Mouse (Mus musculus): ENCODE measurements around the gene Socs7.

Socs7 gene

DNA sequence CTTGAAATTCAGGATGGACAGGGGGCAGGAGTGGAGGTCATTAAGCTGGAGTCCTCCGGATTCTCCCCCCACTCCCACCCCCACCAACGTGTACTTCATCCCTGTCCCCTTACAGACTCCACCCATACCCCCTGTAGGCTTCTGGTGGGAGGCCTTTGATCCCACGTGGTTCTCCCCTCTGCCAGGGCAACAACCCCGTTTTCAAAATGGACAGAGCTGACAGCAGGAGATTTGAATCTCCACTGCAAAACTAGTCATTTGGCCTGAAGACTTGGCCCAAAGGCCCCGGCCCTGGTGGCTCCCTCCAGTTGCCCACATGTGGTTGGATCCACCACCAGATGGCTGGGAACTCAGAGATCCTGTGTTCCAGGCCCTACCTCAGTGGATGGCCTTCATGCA is 54.3 kb downstream of the Socs7 start:
- no peak for DNase-seq (ENCODE audit: low read depth, low spot score)

DNA sequence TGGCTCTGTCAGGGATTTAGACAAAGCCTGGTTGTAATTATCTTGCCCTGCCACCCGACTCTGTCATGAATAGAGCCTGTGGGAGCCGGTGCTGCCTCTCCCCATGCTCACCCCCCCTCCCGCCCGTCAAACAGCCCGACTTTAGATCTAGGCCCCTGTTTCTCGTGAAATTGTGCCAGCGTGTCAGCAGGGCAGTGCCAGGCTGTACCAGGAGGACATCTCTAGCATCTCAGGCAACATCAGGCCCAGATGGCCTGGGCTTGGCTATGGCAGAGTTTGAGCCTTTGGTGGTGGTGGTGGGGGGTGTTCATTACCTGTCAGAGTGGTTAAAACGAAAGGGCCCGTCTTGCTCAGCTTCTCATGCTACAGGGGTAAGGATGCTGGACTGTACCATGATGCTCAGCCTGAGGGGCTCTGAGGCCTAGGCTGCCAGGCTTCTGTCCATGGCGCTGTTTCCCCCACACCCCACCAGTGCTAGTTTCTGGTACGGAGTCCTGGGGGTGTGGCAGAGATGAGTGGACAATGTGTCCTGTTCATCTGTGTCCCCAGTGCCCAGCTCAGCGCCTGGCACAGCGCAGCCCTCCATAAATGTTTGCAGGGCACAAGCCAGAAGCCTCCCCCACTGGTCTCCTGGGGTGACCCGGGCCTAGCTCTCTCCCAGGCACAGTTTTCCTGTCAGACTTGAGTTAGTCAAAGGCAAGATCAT is 56.6 kb downstream of the Socs7 start:
- DNase-seq (ENCODE audit: low read depth, low spot score): no peak

DNA sequence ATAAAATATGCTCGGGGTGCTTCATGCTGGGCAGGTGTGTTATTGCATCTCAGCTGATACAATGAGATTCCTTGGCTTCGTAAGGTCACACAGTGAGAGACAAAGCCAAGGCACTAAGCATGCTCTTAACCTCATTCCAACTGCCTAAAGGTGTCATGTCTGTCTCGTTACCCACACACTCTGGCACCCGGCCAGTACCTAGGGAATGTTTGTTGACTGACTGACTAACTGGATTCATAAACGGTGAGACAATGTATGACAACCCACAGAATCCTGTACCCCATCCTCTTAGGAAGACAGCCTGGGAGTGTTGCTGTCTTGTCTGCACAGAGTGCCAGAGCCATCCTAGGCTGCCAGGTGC is 57.2 kb downstream of the Socs7 start:
- DNase-seq (ENCODE audit: low read depth, low spot score): no peak

DNA sequence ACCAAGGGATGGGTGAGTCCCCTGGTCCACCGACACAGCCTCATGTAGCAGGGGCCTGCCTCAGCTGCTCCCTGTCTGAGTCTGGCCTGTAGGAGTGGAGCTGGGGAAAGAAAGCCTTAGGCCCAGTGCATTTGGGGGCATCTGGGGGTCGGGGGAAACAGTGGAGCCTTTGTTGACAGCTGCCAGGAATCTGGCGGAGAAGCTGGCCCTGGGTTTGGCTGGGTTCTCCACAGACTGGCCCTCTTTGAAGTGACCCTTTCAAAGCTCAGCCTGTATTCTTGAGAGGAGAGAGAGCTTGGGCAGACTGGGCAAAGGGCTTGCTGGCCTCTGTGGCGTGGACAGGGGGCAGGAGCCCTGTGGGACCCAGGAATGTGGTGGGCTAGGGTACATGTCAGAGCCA is 60.2 kb downstream of the Socs7 start:
- DNase-seq (ENCODE audit: low read depth, low spot score): no peak

DNA sequence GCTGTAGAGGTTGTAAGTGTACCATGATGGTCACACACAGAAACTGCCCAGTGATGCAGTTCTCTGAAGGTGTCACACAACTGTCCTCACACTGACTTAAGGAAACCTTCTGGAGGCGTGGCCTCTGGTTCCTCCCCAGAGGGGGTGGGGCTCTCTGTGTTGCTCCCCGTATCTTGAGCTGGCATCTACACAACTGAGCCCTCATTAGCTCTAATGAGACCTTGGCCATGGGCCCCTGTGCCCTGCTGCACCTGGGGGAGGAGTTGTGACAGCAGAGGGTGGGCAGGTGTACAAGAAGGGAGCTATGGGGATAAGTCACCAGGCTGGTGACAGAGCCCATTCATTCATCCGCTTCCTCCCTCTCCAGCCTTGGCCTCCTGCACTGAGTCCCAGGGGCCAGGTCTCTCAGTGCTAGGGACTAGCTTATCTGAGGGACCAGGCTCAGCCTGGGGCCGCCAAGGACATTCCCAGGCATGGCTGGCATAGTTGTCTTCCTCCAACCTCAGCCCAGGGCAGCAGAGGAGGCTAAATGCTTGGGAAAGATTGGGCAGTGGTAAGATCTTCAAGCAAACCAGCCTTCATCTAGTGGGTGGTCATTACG is 61.8 kb downstream of the Socs7 start:
- DNase-seq (ENCODE audit: low read depth, low spot score): no peak

DNA sequence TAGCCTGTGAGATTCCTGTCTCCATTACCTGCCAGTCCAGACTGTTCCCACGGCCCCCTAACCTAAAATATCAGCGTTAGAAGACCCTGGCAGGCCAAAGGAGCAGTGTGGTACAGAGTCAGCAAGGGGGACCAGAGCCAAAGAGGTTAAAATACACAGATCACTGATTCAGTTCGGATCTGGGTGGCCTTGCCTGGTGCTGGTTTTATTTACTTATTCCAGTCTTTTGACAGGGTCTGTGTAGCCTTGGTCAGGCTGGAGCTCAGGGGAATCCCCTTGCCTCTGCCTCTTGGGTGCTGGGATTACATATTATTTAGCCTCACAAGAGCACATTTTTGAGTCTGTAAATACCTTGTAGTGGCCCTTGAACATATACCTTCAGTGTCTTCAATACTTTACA is 62.5 kb downstream of the Socs7 start:
- DNase-seq (ENCODE audit: low read depth, low spot score): no peak

DNA sequence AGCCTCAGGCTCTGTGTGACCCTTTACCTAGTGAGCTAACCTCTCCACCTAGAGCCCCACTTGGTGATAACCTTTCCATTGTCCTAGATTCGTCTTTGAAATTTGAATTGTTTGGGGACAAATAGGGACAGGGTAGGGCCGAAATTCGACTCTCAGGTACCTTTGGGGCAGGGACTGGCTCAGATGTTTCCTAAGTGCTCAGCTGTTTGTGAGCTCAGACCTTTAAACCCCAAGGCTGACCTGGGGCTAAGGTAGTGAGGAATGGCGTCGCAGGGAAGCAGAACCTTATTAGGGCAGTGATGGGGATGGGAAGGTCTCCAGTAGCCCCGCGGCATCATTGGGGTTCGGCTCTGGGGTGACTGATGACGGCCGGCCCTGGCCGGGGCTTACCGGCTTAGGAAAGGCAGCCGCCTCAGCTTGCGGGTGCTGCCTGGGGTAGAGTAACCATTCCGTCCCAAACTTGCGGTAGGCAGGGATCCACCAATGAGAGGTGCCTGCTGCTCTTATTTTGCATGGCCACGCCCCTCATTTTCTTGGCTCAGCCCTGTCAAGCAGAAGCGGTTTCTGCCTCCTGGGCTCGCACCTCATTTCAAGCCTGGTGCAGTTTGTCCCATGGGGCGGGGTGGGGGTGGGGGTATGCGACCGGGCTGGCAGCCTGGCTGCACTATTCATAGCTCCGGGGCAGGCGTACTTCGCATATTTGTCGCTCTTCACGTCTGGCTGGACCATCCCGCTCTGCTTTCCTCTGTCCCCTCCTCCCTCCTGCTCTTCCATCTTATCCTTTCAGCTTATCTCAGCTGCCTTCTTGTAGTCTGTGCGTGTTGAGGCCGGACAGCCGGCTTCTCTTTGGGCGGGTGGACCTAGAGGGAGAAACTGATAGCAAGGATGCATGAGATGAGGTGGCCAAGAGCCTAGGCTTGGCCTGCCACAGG is 65.7 kb downstream of the Socs7 start:
- DNase-seq (ENCODE audit: low read depth, low spot score): no peak

DNA sequence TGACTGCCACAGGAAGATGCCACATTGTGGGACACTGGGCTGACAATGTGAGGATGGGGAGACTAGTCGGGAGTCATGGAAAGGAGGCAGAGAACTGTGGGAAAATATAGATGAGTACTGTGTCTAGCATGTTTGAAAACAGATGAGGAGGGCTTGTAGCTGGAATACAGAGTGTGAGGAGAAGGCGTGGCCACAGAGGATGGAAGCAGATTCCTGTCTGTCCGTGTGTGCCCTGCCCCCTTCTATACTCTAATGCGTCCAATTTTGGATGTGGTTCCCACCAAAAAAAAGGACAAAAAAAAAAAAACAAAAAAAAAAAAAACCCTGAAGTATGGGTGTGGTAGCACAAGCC is 66.4 kb downstream of the Socs7 start:
- no peak for DNase-seq (ENCODE audit: low read depth, low spot score)

DNA sequence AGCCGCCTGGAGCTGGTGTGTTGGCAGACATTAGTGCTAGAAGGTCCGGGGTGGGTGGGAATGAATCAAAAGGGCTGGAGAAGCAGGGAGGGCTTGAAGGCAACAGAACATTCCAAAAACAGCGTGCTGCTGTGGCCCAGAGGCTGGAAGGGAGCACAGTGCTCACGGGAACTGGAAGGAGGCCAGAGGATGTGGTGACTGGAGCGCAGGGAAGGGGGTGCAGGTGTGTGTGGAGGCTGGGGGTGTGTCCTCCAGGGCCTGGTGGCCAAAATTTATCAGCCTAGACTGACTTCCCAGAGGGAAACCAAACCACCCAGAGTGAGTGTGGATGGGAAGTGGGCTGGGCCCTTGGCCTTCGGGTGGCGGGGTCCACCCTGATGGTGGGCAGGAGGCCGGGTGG is 67.3 kb downstream of the Socs7 start:
- DNase-seq (ENCODE audit: low read depth, low spot score): no peak

DNA sequence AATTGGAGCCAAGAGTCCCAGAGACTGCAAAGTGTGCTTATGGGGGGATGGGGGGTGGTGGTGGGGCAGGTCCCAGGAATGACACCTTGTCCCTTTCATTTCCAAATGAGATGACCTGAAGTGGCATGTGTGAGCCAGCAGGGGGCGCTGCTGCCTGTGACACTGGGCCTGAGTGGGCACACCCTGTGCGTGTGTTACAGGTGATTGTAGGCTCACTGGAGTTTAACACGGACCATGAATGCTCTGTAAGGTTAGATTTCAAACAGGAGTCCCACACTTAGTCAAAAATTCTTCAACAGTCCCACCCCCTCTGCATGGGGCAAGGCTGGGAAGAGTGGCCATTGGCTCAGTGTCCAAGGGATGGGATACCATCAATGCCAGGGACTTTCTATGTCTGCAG is 69.7 kb downstream of the Socs7 start:
- DNase-seq (ENCODE audit: low read depth, low spot score): no peak

DNA sequence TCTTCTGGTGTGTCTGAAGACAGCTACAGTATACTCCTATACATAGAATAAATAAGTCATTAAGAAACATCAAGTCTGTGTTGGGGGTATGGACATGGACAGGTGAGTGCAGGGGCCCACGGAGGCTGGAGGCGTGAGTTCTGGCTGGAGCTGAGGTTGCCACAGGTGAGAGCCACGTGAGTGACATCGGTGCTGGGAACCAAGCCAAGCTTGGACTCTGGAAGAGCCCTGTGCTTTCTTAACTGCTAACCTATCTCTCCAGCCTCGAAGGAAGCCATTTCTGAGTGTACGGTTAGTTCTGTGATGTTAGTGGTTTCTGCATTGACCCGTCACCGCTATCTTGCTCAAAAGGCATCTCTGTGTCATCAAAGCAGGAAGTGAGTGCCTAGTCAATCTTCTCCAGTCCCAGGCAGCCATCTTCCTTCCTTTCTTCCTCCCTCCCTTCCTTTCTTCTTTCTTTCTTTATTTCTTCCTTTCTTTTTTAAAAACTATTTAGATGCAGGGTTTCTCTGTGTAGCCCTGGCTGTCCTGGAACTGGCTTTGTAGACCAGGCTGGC is 70.7 kb downstream of the Socs7 start:
- no peak for DNase-seq (ENCODE audit: low read depth, low spot score)

DNA sequence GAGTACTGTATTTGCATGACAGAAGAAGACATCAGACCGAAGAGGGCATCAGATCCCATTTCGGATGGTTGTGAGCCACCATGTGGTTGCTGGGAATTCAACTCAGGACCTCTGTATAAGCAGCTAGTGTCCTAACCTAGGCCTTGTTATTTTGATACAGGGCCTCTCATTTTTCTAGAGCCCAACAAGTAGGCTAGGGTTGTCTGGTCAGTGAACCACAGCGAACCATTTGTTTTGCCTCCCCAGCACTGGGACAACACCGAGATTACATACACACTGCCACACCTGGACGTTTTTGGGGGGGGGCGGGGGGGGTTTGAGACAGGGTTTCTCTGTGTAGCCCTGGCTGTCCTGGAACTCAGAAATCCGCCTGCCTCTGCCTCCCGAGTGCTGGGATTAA is 71.8 kb downstream of the Socs7 start:
- no peak for DNase-seq (ENCODE audit: low read depth, low spot score)

DNA sequence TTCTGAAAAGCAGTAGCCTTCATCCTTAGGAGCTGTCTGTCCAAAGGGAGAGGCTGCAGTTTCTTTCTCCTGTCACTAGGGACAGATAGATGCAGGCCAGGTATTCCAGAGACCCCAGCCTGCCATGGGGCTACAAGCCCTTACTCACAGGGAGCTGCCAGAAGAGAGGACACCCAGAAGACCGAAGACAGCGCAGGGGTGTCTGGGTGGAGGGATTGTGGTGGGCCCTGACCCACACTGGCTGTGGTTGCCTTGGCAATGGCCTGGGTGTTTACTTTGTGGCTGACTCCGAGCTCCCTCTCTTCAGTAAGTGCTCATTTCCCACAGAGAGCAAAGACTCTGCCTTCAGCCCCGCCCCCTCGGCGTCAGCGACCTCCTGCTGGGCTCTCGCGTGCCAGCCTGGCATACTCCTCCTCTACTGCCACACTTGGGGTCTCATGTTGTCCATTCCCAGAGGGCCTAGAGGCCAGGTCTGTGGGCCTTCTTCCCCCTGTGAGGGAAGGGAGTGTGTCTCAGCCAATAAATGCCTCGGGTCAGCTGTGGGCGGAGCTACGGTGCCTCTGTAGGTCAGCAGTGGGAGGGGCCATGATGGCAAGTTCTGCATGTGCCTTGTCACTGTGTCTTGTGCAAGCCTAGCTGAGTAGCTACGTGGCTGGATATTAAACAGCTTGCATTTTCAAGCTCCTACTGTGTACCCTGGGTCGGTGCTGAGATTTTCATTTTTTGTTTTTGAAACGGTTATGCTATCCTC is 72.5 kb downstream of the Socs7 start:
- no peak for DNase-seq (ENCODE audit: low read depth, low spot score)

DNA sequence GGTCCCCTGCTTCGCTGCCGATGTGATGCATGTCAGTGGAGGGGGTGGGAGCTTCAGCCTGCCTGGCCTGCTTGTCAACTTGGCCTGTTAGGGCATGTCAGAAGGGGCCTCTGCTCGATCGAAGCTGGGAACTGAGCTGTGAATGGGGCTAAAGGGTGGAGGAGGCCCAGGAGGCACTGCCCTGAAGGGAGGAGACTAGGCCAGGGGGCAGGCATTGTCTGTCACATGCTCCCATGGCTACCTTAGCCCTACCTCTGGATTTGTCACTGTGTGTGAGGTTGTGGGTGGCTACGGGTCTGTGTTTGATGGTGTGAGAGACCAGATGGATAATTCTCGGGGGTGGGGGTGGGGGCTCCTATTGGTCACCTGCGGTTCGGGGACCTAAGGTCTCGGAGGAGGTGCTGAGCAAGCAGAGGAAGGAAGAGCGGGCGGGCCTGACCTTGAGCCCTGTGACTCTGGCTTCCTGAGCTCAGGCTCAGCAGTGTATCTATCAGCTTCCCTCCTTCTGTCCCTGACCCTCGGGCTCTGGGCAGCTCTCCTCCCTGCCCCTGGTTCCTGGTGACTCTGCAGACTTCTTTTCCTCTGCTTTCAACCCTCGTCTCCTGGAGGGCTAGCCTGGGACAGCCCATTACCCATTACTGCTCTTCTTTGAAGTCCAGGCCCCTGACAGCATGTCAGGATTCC is 73.6 kb downstream of the Socs7 start:
- DNase-seq (ENCODE audit: low read depth, low spot score): no peak

DNA sequence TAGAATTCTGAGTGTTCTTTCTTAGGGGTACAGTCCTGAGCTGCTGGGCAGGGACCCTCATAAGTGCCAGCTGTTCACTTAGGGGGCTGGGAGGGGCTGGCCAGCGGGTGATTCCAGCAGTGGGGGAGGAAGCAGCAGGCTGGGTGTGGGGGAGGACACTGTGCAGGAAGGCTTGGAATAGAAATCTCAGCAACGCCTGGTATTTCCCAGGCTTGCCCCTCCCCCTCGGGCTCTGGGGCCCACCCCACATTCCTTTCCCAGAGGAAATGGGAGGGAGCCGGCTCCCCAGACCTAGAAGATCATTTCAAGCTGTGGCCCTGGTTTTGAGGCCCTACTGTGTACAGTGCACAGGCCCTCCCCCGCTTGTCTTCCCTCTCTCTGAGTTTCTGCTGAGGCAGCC is 75.4 kb downstream of the Socs7 start:
- no peak for DNase-seq (ENCODE audit: low read depth, low spot score)

DNA sequence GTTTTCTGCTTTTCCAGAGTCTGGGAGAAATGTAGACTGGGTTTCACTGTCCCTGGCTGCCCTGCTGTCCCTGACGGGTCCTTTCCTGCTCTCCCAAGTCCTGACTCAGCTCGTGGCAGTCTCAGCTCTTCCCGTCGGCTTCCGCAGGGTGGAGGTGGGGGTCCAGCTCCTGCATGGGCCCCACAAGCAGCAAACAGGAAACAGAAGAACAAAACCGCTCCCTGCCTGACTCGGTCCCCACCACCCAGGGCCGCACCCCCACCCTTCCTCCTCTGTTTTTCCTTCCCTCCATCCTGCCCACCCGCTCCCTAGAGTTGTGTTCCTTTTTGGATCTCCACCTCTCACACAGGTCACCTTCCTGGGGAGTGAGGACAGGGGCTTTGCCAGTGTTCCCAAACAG is 76.5 kb downstream of the Socs7 start:
- DNase-seq (ENCODE audit: low read depth, low spot score): no peak

DNA sequence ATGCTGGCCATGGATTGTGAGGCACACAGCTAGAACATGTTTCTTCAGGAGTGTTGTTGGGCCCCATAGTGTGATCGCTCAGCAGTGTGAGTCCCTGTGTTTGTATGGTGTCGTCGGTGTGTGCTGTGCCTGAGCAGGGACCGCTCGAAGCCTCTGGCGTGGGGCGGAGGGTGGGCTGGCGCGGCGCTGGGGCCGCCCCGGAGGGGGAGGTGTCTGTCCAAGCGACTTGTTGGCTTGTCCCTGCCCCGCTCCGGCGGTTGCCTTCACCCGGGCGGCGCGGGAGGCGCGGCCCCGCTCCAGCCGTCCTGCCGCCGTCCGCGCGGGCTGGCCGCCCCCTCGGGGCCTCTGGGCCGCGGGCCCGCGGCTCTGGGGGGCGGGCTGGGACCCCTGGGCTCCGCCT is 77.6 kb downstream of the Socs7 start:
- DNase-seq (ENCODE audit: low read depth, low spot score): no peak

DNA sequence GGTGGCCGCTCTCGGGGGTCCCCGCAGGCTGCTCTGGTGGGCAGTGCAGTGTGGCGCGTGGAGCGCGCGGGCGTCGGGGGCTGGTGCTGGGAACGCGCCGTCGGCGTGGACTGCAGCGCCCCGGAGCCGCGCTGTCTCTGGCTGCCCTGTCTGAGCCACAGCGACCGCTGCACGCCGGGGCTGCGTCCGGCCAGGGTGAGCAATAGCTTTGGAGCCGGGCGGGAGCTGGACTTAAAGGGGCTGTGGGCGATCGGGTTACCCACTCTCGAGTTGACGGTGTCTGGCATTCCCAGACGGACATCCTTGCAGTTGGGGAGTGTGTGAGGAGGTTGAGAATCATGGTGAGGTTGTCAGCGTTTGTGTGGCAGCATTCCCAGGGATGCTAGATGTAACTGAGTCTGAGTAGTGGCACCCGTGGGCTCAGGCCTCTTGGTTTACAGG is 78.1 kb downstream of the Socs7 start:
- DNase-seq (ENCODE audit: low read depth, low spot score): no peak

DNA sequence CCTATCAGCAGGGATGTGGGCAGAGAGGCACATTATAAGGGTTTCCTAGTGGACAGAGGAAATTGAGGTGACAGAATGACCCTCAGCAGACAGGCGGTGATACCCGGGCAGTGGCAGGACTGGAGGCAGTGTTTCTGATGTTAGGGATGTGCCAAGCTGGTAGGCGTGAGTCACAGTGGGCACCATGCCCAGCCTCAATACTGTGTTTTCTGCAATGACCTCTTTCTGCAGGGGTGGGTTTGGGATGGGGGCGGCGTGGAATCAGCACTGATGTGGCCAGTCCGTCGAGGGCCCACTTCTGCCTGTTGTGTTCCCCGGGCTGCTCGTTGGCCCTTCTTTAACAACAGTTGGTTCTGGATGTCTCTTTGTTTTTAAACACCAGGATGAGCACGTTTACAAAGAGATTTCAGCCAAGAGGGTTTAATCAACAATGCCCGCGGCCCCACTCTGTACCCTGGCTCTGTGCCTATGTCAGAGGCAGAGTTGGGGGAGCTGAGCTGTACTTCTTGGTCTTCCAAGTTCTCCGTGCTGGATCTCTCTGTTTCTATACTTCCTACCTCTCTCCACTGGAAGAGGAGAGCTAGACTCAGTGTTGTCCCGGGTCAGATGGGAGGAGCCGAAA is 78.8 kb downstream of the Socs7 start:
- no peak for DNase-seq (ENCODE audit: low read depth, low spot score)

DNA sequence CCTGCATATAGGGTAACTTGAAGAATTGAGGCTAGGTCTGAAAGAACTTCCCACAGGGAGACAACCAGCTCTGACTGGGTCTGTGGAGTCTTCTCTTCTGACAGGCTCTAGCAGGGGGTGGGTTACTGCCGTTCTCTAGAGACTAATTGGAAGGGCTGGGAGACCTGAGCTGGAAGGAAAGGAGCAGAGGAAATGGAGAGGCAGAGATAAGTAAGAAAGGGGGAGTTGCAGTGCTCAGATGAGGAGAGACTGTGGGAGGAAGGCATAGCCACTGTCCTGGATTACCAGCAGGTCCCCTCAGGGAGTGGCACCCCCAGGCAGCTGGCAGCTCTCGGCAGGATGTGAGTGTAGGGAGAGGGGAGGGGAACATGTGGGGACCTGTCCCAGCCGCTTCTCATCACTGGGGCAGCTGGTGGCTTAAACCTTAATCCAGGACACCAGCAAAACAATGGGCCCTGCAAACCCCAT is 79.3 kb downstream of the Socs7 start:
- peak; percentile 25 for DNase-seq (ENCODE audit: low read depth, low spot score)
